Mouse (Mus musculus) ovary, postnatal 10 days (tissue): ENCODE data around the gene Ces1b.
A peak's percentile ranks its signal among the peaks of the same experiment; 100 is the strongest.

Source experiments
- DNase-seq: peaks from one replicate; pipeline ENCODE4 v3.0.0; 2022; ENCODE audit warnings: low spot score

The Ces1b gene

DNA sequence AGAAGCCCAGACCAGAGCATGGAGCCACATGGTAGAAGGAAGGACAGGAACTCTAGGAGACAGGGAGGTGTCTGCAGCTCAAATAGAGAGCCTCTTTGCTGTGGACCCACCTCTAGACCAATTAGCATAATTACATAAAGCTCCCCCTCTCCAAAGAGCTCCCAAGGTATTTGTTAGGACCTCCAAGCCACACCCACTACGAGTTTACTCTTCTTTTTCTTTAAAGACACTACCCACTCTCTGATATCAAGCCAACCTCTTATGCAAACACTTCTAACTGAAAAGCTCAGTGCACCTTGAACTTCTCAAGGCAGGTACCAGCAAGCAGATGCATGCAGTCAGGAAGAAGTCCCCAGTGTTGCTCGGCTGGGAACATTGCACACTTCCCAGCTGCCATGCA lies at the start of gene Ces1b:
Gene Ces1b, minus strand, starts transcription at position 131 of the 400 bp plus-strand sequence.
- DNase-seq: no peak

DNA sequence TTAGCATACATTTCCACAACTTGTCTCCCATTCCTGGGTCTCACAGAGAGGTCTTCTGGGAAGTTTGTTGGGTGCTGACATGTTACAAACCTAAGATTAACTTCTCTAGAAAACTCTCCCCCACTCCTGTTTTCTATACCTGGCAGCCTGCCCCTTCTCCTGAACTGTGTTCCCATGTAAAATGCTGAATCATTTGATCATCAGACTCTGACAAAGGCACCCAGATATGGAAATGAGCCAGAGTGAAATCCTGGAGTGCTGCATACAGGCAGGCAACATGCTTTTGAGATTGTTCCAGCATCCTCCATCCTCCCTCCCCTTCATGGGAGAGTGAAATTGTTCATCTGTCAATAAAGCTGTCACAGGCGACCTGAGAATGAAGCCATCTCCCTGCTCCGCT lies 46.7 kb upstream of the Ces1b start:
- DNase-seq: no peak

DNA sequence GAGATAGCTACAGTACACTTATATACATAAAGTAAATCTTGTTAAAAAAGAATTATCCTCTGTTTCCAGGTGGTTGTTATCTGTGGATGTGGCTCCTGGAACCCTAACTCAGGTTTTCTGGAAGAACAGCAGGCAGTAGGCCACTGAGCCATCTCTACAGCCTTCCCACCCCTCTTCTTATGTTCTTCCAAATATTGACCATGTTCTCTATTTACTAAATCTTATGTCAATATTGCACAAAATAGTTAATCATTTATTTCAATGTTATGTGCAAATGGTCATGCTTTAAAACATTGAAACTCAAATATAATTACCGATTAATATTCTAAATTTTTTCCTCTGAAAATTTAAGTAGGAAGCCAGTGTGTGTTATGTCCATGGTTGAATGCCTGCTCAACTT lies 42.2 kb upstream of the Ces1b start:
- DNase-seq: no peak

DNA sequence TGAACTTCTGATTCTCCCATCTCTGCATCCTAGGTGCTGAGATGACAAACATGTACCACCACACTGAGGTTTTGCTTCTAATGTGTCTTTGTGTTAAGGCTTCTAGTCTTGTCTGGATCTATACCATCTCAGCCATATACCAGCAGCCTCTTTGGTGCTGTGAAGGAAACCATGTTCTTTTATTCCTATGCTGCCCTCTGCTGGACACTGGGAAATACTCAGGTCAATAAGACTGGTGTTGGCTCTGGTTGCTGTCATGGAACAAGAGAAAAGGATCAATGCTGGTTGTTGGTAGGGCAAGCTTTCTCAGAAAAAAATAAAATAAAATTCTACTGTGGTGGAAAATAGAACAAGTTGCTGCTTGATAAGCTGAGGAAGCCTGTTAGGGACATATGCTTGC lies 15.6 kb upstream of the Ces1b start:
- DNase-seq: no peak

DNA sequence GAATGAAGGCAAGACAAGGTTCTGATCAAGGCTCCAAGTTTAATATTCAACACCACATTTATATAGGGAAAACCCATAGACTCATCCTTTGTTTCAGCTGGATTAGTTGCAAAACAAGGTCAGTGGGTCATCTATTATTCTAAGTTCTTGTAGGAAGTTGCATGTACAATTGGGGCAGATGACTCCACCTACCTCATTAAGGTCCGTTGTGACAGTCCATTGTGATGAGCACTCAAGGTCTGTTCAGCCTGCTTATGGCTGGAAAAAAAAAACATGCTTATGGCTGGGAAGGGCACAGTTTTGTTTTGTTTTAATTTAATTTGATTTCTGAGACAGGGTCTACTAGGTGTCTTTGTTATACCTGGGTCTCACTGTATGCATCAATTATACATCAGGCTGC lies 11.5 kb upstream of the Ces1b start:
- no peak for DNase-seq

DNA sequence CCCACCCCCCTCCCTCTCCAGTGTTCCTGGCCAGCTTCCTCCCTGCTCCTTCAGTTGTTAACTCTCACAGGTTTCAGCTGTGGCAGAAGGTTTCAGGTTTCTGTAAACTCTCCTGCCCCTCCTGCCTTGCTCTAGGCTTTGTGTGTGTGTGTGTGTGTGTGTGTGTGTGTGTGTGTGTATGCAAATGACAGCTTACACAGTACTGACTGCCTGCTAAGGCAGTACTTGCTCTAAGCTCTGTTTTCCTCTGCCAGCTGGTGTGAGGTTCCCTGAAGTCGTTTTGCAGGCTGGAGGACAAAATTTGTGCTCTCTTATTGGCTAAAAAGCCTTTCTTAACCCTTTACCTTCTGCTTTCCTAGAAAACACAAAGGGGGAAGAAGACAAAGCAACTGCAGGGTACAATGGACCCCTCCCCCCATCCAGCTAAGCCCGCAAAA lies 8.9 kb upstream of the Ces1b start:
- DNase-seq: no peak

DNA sequence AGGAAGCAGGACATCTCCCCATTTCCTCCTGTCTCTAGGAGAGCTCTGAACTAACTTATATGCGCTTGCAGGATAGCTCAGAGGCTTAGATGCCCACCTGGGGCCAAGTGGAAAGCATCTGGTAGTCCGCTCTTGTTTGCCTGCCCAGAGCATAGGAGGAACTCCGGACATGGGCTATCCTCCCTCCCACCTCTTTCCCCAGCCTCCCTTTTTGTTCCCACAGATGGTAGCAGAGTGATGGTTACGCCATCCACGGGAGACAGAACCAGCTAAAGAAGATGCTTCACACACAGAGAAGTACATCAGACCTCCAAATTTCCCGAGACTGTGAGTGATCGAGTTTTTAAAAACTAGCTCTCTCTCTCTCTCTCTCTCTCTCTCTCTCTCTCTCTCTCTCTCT lies 8.4 kb upstream of the Ces1b start:
- DNase-seq: no peak

DNA sequence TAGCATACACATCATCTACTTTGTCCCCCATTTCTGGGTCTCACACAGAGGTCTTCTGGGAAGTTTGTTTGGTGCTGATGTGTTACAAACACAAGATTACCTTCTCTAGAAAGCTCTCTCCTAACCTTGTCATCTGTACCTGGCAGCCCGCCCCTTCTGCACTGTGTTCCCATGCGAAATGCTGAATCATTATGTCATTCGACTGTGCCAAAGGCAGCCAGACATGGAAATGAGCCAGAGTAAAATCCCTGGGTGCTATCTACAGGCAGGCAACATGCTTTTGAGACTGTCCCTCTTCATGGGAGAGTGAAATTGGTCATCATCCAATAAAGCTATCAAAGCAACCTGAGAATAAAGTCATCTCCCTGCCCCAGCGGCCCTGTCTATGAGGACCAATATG lies 4.6 kb downstream of the Ces1b start:
- no peak for DNase-seq

DNA sequence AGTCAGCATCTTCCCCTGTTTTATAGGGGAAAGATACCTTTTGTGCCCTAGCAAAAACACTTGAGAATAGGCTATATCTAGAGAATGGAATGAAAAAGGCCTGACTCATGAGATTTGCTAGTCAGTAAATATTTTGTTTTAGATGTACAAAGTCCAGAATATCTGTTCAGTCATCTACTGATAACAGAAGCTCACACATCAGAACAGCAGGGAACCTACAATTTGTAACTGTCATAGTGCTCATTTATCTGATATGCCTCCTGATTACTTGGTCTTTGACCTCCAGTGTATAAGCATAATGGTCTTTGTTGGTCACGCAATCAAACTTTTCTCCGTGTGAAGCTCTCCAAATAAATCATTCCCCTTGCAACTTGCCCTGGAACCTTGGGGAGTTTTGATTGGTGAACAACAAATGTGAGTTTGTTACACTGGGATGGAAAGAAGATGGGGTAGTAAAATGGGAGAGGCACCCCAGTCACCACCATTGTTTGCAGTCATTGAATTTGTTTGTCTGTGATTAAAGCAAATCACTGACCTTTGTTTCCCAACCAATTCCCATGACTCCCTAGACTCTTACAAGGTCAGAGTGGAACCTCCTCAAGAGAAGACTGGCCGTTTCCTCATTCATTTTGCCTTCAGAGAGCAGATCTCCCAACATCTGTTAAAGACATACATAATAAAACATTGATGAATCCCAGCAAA lies 16.2 kb downstream of the Ces1b start:
- no peak for DNase-seq

DNA sequence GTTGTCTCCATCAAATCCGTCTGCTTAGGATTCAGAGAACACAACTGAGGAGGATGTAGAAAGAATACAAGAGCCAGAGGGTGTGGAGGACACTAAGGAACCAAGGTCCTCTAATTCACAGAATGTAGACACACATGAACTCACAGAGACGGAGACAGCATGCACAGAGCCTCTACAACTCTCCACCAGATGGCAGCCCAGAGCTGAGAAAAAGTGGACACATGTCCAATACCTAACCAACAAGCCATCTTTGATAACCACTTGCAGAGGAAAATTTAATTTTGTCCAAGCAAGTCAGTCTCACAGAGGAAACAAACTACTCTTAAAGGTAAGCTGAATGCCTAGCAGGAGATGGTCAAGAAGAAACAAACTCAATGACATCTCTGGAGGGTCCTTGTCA lies 20.6 kb downstream of the Ces1b start:
- peak; percentile 6 for DNase-seq

DNA sequence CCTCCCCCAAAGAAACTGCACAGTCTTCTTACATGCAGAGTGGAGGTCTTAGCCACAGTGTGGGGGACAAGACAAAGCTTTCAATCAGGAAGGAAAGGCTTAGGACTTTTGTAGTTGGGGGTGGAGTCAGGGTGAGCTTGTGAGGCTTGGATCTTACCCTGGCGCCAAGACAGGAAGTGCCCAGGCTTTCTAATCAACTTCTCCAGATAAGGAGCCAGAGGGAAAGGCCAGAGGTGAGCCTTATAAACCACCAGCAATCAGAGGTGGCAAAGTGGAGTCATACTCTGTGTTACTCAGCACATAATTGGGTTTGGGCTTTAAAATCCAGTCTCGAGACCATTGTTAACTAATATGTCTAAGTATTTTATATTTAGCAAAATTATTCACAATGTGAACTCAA lies 24.6 kb downstream of the Ces1b start:
- DNase-seq: no peak

DNA sequence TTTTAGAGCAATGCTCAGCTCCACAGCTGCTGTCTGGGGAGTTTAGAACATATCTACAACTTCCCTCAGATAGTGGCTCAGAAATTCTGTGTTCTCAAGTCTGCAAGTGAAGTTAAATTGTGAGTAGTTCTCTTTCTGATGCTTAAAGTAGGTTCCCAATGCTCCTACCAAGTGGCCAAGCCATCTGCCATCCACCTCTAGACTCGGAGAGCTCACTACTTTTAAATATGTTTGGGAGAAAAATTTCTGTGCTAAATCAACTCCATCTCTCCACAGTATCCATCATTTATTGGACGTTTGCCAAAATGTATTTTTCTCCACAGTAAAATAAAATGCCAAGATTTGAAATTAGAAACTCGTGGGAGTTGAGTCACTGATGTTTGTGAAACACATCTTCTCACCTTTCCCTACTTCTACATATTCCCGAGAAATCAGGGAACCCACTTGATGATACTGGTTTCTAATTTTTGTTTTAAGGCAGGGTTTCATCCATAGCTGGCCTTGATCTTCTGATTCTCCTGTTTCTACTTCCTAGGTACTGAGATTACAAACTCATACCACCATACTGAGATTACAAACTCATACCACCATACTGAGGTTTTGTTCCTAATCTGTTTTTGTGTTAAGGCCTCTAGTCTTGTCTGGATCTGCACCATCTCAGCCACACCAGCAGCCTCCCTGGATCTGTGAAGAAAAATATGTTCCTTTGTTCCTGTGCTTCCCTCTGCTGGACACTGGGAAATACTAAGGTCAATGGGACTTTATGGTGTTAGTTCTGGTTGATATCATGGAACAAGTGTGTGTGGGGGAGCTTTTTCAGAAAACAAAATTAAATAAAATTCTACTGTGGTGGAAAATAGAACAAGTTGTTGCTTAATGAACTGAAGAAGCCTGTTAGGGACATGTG lies 31.1 kb downstream of the Ces1b start:
- no peak for DNase-seq

DNA sequence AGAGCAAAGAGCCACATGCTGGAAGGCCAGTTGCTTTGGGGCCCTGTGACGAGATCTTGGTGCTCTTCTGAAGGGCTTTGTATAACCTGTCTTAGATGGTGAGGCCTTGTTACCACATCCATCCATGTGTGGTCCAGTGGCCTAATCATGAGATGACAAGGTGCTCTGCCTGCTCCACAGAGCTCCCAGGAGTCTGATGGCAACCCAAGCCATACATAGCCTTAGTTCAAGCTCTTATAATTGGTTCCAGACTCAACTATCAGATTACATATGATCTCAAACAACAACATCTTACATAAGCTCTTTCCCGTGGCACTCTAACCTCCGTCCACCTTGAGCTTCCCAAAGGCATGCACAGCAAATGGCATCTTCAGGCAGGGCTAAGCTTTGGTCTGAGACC lies 31.7 kb downstream of the Ces1b start, which contains the start of gene Ces1a:
Gene Ces1a, minus strand, starts transcription at position 101 of the 400 bp plus-strand sequence.
- DNase-seq: no peak

DNA sequence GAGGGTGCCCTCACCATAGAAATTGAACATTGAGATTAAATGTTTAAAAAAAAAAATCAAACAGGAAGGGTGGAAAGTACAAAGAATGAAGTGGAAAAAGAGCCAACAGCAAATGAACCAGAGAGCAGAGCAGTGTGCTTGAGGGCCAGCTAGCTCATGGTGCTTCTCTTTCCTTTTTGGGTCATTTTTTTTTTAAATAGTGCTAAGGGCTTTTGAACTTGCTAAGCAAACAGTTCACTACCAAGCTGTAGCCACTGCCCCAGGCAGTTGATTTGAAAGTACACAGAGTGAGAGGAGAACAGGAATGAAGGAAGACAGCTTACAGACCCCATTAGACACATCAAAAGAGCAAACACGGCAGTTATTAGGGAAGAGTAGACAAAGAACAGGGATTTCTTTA lies 36.7 kb downstream of the Ces1b start:
- DNase-seq: no peak

DNA sequence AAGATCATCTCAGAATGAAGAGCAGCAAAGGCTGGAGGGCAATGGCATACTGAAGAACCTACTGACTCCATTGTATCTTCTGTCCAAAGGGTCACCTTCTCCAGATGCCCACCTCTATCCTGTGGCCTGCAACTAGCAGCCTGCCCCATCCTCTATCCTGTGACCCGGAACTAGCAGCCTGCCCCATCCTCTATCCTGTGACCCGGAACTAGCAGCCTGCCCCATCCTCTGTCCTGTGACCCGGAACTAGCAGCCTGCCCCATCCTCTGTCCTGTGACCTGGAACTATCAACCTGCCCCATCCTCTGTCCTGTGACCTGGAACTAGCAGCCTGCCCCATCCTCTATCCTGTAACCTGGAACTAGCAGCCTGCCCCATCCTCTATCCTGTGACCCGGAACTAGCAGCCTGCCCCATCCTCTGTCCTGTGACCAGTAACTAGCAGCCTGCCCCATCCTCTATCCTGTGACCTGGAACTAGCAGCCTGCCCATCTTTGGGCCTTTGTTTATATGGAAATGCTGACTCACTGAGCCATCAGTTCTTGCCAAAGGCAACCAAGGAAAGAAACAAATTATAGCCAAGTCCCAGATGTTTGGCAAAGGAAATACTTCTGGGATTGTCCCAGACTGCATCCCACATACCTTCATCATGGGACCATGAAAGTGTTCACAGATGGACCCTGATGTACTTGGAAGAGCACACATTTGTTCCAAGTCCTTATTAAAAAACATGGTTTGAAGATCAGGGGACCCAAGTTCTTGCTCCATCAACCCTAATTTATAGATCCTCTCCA lies 38.8 kb downstream of the Ces1b start:
- no peak for DNase-seq

DNA sequence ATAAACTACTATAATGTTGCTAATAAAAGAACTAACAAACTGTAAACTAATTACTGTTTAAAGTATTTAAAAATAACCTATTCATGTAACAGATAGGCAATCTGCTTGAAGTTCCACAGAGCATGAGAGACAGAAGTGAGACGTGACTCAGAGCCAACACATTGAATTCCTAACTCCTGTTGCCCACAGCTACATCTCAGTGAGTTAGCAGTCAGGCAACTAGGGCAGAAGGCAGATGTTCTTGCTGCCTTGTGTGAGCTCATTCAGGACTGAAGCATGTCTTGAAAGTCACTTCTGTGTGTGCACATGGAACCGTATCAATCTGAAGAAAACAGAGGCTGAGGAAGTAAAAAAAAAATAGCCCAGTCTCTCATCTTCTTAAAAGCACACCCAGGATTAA lies 39.6 kb downstream of the Ces1b start:
- DNase-seq: no peak

DNA sequence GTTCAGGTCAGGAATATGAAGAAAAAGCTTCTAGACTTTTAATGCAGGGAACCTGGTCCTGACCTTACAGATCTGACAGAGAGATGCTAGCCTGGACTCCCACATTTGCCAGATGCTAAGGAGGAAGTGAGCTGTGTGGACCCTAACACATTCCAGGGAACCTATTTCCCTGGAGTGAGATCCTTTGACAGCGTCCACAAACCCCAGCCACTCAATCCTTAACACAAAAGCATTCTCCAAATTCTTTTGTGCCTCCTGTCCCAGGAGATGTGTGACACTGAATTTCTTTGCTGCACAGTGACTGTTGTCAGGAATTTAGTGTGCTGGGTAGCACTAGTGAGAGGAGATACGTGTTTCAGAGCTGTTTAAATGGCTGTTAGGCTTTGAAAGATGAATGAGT lies 41.0 kb downstream of the Ces1b start:
- no peak for DNase-seq

DNA sequence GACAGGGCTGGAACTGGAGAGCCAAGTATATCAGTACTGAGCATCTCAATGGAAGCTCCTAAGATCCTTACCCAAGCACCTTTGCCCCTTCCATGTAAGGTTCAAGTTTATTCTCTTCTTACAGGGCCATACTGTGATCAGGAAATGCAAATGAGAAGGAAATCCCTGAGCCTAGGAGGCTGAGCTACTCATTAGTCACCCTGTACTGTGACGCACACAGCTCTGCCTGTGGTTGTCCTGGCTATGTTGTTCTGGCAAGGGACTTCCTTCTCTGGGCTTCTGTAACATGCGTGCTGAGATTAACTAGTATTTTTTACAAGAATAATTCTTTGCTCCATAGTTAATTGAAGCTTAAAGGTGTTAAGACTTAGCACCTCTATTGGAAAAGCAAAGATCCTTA lies 49.2 kb downstream of the Ces1b start:
- DNase-seq: no peak

DNA sequence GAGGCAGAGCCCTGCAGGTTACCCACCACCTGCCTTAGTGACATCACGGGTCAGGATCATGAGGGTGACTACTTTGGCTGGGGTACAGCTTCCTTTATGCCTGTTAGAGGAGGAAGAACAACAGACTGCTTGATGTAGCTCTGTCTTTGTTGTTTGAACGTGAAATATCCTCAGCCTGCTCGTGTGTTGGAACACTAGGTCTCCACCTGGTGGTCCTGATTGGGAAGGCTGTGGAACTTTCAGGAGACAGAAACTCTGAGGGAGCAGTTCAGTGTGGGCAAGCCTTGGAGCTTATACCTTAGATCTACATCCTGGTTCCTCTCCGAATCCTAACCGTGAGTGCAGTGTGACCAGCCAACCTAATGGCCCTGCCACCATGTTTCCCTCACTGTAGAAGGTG lies 58.1 kb downstream of the Ces1b start:
- DNase-seq: no peak

DNA sequence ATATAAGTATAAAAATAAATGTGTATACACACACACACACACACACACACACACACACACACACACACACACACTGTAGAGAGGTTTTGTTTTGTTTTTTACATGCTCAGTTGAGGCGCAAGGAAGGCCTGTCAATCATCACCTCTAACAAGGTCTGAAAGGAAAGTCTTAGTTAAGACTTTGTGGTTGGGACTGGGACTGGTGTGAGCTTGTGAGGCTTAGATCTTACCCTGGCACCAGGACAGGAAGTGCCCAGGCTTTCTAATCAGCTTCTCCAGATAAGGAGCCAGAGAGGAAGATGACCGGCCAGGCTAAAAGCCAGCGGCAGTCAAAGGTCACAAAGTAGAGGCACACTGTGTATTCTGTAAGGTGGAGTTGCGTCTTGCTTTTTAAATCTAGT lies 65.5 kb downstream of the Ces1b start:
- no peak for DNase-seq

DNA sequence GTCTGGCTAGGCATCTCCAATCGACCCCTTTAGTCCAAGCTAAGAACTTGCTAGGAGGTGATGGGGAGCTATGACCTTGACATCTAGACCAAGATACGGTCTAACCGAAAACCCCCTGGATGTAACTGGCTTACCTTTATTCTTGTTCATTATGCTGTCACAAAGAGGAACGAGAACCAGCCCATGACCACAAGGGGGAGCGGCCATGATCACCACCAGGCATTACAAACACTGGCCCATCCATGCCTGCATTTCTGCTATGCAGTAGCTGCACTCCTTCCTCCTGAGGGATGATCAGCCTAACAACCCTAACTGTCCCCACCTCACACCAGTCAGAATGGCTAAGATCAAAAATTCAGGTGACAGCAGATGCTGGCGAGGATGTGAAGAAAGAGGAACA lies 67.6 kb downstream of the Ces1b start:
- DNase-seq: no peak

DNA sequence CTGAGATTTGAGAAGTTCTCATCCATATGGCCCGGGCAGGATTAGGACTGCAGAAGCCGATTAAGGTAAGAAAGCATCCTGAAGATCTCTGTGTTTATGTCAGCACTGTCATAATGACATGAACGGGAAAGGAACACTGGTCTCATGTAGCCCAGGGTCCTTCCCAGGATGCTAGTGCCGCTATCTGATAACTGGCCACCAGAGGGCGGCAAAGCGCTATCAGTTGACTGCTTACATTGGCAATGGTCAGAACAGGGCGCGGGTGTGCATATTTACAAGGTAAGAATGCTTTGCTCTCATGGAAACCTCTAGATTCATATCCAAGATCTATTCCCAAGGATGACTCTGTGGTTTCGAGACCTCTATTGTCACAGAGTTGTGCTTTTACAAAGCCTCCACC lies 68.4 kb downstream of the Ces1b start:
- peak; percentile 74 for DNase-seq

DNA sequence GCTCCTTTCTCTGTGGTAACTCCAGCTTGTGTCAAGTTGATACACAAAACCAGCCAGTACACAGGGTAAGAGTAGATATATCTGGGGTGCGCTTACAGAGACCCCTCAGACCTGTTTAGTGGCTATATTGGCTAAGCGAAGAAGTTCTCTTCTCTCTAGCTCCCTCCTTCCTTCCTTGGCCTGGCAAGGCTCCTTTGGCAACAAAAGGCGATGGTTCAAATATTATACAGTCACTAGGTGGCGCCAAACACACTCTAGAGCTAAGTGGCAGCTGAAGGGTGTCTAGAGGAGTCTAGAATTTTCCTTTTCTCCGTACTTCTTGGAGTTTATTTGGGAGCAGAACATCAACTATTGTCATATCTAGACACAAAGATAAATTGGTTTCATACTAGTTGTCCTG lies 69.5 kb downstream of the Ces1b start:
- no peak for DNase-seq
